Mouse (Mus musculus) B cell, adult (primary cell): ENCODE measurements around the gene Tex13b. TPM values are rescaled to one million over a fixed set of nuclear protein-coding genes. Genes with fewer than 3 reads are reported as not detected.

Source experiments
- total RNA-seq: library from RNA; stranded (reverse); gene quantifications from 4 replicates; pipeline ENCODE4 v1.2.4, GENCODE M21; 2023; ENCODE audit not compliant: inconsistent age

Gene Tex13b
- not detected in 4 replicates for total RNA-seq

DNA sequence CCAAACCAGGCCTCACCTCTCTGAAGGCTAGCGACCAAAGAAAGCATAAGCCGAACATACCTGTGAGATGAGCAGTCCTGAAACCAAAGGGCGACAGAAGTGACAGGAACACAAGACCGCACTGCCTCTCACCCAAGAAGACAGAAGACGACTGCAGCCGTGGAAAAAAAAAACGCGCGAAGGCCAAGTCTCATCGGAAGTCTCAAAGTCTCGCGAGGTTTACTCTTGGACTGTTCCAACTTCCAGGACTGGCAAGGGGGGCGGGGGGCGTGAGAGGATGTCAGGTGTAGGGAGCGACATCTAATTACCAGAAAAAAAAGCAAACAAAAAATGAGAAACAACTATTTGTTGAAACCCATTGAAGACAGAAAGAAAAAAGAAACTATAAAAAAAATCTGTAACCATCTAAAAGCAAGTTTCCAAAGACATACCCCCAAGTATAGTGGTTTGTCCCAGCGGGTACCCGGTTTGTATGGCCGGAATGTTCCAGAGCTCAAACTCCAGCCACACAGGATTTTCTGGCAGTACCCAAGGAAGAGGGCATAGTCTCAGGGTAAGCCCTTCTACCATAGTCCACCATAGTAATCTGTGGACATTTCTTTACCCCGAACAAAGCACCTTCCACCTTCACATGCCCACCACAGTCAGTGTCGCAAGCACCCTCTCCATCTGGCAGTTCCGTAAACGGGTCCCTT lies at the start of gene Tex13b:
Gene Tex13b, minus strand, starts transcription at position 122 of the 695 bp plus-strand sequence.

Other genes with a start within 250 kb of the Tex13b start
- gene Tsc22d3, start 212.8 kb downstream of the Tex13b start, total RNA-seq, result 1,744 to 1,903 TPM (median 1,782 TPM) in 4 replicates
- not detected in 4 replicates for gene Mid2, start 148.8 kb downstream of the Tex13b start, total RNA-seq
- not detected in 4 replicates for gene Vsig1, start 94.2 kb upstream of the Tex13b start, total RNA-seq
- gene Psmd10, start 143.3 kb upstream of the Tex13b start, total RNA-seq, result 13.9 to 17.7 TPM (median 16.3 TPM) in 4 replicates
- 13.5 to 15.3 TPM (median 15.3 TPM) in 4 replicates for gene Atg4a, start 143.5 kb upstream of the Tex13b start, total RNA-seq